Mouse (Mus musculus) brain, embryonic 14.5 days (tissue): ENCODE measurements at regions not wholly inside any gene's neighbourhood (a gene's known extent, or its start where the extent isn't known, plus 50 kb on each side); places are given as distances from the start of the nearest gene placed in this dataset.

Experiments
- CTCF ChIP-seq: fragments of 200-500 bp; IDR thresholded peaks from 2 replicates; pipeline ENCODE4 v1.5.1; 2012; ENCODE audit warnings: inconsistent platforms, mild to moderate bottlenecking, moderate library complexity, borderline replicate concordance; ENCODE audit not compliant: insufficient read depth, insufficient read length; ENCODE audit errors: extremely low read depth
- POLR2A ChIP-seq: fragments of 200-500 bp; IDR thresholded peaks from 2 replicates; pipeline ENCODE4 v1.6.1; 2012; ENCODE audit warnings: mild to moderate bottlenecking, inconsistent platforms, borderline replicate concordance; ENCODE audit not compliant: poor library complexity, insufficient read depth, insufficient read length, severe bottlenecking; ENCODE audit errors: extremely low read depth

GRCm38 (mm10) chr3:80248611-80249010 lies 364.3 kb downstream of the Fam198b start:
- TF ChIP-seq CTCF = no peak
- TF ChIP-seq POLR2A = no peak
